Mouse (Mus musculus) retina, adult 2 months (tissue): Measurements from ENCODE around the gene Chrm1.
"Not testable (repeated sequence)": the region's sequence is repeated elsewhere in the genome, so short reads cannot be mapped to it uniquely, and the experiment has no call there.

Experiments
- DNase-seq: peaks from one replicate; pipeline ENCODE4 v3.0.0-alpha.2; 2012; ENCODE audit warnings: low read depth, low spot score

Gene Chrm1

DNA sequence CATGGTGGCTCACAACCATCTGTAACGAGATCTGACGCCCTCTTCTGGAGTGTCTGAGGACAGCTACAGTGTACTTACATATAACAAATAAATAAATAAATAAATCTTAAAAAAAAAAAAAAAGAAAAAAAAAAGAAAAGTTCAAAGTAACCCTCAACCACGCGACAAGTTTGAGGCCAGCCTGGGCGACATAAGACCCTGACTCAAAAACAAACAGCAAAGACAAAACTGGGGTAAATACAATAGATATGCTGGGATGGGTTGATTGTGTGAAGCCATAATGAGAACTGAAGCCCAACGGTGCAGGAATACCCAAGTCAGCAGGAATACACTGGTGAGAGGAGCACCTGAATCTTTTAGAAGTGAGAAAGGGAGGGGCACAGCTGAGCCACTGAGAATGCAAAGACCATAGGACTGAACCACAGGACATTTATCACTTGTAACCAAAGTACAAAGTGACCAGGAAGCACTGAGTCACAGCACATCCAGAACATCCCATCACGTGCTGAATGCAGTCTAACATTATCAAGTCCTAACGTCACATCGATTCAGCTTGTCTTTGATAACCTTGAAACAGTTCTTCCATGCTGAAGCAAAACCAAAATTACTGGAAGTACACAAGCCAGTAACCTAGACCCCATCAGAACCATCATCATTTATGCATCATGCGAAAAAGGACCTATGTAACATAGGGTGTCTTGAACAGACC, 53.3 kb downstream of the Chrm1 start:
- DNase-seq: no peak

DNA sequence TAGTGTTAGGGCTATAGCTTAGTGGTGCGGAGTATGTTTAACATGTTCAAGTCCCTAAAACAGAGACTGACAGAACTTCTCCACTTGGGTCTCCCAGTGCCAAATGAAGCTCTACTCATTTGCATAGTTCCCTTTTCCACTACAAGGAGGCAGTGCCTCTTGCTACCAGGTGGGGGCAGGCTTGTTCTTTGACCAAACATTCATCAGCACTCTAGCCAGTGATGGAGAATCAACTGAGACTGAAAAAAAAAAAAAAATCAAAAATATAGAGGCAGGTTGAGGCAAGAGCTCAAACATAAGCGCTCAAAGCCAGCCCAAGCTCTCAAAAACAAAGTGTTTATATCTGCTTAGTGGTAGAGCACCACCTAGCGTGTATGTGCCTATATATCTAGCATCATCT, 54.8 kb downstream of the Chrm1 start:
- DNase-seq: peak; percentile 39

DNA sequence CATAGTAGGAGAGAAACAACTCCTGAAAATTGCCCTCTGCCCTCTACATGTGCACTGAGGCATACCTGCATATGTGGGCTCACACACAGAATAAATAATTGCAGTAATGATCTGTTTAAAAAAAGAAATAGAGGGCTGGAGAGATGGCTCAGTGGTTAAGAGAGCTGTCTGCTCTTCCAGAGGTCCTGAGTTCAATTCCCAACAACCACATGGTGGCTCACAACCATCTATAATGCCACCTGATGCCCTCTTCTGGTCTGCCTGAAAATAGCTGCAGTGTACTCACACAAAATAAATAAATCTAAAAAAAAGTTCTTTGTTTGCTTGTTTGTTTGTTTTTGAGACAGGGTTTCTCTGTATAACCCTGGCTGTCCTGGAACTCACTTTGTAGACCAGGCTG, 55.4 kb downstream of the Chrm1 start:
- DNase-seq: not testable (repeated sequence)

DNA sequence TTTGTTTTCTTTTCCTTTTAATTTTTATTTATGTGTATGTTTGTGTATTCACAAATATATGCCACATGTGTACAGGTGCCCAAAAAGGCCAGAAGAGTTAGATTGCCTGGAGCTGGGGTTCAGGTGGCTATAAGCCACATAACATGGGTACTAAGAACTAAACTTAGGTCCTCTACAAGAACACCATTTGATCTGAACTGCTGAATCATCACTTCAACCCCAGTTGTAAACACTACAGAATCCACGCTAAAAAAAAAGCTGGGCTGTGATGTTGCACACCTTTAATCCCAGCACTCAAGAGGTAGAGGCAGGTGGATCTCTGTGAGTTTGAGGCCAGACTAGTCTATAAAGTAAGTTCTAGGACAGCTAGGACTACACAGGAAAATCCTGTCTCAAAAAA, 57.8 kb downstream of the Chrm1 start:
- no peak for DNase-seq

DNA sequence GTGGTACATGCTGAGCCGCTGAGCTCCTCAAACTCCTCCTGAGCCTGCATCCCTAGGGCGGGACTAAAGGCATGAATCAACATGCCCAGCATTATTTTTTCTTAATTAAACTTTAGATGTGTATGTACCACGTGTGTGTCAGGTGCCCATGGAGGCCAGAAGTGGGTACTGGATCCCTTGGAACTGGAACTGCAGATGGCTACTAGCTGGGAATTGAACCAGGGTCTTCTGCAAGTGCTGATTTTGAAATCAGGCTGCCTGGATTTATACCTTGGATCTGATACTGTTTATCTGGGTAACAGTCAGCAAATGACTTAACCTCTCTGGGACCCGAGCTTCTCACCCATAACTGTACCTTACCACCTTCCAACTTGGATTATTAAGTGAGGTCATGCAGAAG, 58.4 kb downstream of the Chrm1 start:
- no peak for DNase-seq

DNA sequence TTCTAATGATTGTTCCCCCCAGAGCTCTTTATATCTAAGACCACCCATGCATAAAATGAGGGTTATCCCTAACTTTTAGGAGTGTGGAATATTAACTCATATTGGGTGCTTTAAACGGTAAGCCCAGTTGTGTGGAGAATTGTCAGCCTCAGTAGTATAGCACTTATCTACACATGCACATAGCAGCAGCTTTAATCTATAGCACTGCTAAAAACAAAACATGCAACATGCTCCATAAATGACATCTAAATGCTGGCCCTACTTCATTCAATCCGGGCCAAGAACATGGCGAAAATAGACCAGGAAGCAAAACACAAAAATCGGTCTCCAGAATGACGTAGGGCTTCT, 58.9 kb downstream of the Chrm1 start:
- no peak for DNase-seq

DNA sequence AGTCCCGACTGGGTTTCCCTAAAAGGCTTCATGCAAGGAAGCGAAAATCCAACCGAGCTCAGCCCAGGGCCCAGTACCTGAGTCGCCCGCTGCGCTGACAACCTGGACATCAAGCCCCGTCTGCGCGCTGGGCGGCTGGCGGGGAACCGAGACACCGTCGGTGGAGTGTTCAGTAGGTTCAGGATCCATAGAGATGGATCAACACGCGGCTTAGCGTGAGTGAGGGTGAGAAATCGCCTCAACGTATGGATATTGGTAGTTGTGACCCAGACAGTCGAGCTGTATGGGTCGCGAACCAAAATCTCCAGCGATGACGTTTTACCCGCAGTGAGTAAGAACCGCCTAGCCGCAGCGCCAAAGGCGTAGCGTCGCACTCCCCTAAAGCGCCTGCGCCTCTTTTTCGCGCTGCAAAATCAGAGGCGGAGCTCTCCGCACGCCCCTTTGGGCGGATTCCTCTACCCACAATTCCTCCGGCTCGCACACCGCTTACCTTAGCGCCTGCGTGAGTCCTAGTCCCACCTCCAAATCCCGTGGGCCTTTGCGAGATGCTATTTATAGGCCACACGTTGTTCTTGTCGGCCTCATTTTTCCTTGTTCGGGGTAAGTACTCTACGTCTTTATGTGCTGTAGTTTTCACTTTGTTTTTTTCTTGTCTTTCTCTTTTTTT, 59.5 kb downstream of the Chrm1 start, which contains the start of gene Slc3a2:
Slc3a2 (minus strand) TSS at position 463 of the 667 bp plus-strand sequence.
- peak; percentile 92 for DNase-seq

DNA sequence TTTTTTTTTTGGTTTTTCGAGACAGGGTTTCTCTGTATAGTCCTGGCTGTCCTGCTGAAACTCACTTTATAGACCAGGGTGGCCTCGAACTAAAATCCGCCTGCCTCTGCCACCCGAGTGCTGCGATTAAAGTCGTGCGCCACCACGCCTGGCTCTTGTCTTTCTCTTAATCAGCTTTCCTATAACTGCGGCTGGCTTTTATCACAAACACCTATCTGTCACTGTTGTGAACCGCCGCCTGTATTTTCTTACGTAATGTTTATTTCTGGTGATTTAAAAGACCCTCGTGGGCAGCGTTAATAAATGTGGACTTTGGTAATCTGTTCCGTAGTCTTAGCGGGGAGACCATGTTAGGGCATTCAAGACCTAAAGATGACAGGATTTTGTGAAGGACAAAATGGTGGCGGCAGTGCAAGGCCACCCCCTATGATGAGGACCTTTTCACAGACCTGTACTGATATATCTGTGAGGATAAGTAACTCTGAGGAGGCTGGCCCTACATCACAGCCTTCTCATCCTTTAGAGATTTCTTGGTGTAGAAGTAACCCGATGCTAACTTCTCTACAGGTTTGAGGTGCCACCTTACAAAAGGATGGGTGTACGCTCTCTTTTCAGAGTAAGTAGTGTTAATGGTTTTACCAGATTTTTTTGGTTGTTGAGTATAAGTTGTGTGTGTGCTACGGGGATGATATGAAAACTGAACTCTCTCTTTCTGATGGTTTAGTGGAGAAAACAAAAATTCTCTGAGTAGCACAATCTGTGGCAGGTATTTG, 60.2 kb downstream of the Chrm1 start:
- DNase-seq: no peak

DNA sequence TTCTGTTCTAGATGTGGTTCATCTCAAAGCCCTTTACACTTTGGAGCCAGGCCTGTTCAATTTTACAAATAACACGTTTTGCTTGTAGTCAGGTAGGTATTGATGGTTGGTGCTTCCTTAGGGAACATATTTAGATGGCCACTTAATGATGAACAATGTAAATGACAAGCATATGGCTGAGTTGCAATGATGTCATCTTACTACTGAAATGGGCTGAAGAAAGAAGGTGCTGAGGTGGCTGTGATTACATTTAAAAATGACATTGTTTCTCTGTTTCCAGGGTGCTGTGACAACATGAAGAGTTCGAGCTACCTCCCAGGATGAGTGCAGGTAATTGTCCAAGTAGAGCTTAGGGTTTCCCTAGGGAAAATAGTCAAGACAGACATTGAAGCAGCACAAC, 60.8 kb downstream of the Chrm1 start:
- no peak for DNase-seq

DNA sequence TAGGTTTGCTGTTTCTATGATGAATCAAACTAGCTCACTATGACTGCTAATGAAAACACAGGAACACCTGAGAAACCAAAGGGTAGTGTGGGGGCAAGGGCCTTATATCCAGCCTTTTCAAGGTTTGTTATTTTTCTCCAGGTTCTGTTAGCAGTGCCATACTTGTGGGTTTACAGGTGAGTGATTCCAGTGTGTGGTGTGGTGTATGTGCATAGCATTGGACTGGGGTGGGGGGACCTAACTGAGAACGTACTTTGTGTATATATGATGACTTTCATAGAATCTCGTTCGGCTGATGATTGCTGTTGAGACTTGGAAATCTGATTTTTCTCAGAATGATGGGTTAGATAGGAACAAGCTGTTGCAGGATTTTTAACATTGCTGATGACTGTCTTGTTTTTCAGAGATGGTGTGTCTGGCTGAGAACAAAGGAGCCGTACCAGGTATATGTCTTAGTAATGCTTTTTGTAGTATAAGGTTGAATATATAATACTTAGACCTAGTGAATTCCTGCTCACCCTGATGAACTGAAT, 61.6 kb downstream of the Chrm1 start:
- no peak for DNase-seq

DNA sequence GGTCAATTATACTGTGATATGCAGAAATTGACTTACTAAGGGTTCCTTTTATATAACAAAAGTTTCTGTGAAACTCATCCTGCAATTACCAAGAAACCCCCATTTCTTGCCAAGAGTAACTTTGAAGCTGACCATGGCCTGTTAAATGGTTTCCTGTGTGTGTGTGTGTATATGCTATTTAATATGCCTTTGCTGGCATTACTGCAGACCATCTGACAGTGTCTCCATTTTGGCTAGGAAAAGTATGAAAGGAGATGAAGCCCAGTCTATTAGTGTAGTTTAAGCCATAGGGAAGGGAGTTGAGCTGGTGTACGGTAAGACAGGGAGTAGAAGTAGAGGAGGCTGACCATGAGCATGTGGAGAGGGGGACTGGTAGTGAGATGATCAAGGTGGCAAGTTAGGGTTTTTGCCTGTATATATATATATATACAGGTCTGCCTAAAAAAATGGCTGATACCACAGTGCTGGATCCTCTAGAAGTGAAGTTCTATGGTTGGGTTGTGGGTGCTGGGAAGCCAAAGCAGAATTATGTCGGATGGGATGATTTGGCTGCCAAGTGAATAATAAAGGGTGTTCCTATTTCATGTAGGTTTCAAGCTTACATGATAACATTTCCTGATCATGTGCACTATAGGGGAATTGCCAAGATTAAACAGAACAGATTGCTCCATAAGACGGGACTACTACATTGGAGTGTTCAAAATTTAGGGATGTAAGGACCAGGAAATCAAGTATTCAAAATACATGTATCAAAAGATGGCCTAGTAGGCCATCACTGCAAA, 63.2 kb downstream of the Chrm1 start:
- DNase-seq: no peak

DNA sequence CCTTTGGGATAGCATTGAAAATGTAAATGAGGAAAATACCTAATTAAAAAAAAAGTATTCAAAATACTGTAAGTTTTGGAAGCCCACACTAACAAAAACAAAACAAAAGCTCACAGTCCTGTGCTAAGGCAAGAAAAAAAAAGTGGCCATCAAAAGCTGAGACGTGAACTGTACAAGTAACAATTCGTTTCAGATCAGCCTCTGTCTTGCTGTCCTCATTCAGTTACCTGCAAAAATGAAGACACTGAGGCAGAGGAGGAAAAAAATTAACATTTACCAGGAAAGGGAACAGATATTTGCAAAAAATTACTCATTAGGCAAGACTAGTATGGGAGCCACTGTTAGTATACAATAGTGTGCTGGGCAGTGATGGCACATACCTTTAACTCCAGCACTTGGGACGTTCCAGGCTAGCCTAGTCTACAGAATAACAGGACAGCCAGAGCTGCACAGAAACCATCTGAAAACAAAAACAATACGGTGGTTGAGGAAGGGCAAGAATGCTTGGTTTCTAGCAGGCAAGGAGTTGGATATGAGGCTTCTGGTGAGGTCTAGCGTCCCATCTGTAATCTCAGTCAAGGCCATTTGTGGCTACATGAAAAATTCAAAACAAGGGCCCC, 64.0 kb downstream of the Chrm1 start:
- no peak for DNase-seq

DNA sequence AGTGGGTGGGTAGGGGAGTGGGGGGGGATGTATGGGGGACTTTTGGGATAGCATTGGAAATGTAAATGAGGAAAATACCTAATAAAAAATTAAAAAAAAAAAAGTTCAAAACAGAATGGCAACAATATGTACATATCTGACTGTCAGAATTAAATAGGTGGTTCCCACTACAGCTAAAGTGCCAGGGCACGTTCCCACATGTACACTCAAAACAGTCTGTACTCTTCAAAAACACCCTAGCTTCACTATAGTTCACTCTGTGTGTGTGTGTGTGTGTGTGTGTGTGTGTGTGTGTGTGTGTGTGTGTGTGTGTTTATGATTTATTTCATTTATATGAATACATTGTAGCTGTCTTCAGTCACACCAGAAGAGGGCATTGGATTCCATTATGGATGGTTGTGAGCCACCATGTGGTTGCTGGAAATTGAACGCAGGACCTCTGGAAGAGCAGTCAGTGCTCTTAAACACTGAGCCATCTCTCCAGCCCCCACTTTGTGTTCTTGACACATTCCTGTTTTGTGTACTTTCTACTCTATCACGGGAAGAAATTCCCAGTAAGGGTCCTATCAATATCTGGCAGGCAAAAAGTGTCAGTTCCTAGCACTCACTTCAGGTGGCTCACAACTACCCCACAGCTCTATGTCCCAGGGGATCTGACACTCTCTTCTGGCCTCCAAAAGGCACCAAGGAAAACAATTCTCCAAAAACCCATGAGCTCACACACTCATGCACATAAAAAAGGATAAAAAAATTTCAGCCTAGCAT, 64.9 kb downstream of the Chrm1 start:
- DNase-seq: not testable (repeated sequence)
